Mouse (Mus musculus): ENCODE measurements around the gene Dnaja2. TPM values are rescaled to one million over a fixed set of nuclear protein-coding genes. Genes with fewer than 3 reads are reported as not detected.

Gene Dnaja2
- polyA plus RNA-seq, 1 experiment from 2014 or later, result 173 TPM

DNA sequence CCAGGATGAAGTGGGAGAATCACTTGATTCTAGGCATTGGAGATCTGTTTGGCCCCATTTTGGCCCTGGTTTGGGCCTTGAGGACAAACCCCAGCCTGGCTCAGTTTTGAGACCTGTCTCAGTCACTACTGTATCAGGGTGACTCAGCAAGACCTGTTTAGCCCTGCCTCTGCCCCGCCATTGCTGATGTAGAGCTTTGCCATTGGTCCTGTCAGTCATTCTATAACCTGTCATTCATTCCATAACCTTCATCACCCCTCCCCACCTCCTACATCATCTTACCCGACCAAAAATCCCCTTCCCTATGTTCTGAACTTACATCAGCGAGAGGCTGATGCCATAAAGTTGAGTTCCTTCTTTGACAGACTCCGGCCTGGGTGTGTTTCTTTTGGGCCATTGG lies 22.3 kb downstream of the Dnaja2 start:
- Histone ChIP-seq H3K27me3 (ENCODE audit: control insufficient read depth, insufficient read depth, low read length) (no peaks in the 10 kb centered on the region), H3K9me3 (ENCODE audit: control insufficient read depth, low read length) (no peaks in the 10 kb centered on the region), H3K4me2 (replicated peaks; ENCODE audit: low read depth, low read length) (no peak overlapping the region), H3K9ac (ENCODE audit: low read depth, low read length) (no peak overlapping the region), H3K36me3 (ENCODE audit: control insufficient read depth, insufficient read depth, low read length) (peaks cover 26% of the 10 kb centered on the region), H3K27ac (ENCODE audit: low read depth, low read length) (no peak overlapping the region), H3K4me1 (ENCODE audit: control insufficient read depth, insufficient read depth, low read length) (no peaks in the 10 kb centered on the region), H3K4me3 (ENCODE audit: low read length) (no peak overlapping the region)
- ATAC-seq (ENCODE audit: low FRiP score, low TSS enrichment), result no peak
- WGBS, result 90% methylated on average over 4 of the region's 4 CpGs

DNA sequence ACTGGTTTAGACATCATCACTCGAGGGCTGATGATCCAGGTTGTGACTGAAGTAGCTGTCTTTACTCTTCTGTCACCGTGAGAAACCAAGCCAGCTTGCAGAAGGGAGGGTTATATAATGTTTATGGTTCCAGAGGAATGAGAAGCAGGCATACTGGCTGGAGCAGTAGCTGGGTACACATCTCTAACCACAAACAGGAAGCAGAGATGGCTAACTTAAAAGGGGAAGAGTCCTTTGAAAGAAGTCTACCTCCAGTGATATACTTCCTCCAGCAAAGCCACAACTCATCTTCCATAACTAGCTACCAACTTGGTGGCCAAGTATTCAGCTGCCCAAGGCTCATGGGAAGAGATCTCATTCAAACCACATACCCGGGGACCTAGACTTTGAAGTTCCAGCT lies 23.7 kb downstream of the Dnaja2 start:
- H3K9ac ChIP-seq (ENCODE audit: low read depth, low read length), result no peak overlapping the region
- no peaks in the 10 kb centered on the region for H3K27me3 ChIP-seq (ENCODE audit: control insufficient read depth, insufficient read depth, low read length)
- H3K4me1 ChIP-seq (ENCODE audit: control insufficient read depth, insufficient read depth, low read length), result no peaks in the 10 kb centered on the region
- ATAC-seq (ENCODE audit: low FRiP score, low TSS enrichment), result no peak
- no peaks in the 10 kb centered on the region for H3K9me3 ChIP-seq (ENCODE audit: control insufficient read depth, low read length)
- H3K36me3 ChIP-seq (ENCODE audit: control insufficient read depth, insufficient read depth, low read length), result peaks cover 13% of the 10 kb centered on the region
- H3K27ac ChIP-seq (ENCODE audit: low read depth, low read length), result no peak overlapping the region
- no peak overlapping the region for H3K4me3 ChIP-seq (ENCODE audit: low read length)
- H3K4me2 ChIP-seq (replicated peaks; ENCODE audit: low read depth, low read length), result no peak overlapping the region
- 83% methylated on average over 3 of the region's 3 CpGs for WGBS

DNA sequence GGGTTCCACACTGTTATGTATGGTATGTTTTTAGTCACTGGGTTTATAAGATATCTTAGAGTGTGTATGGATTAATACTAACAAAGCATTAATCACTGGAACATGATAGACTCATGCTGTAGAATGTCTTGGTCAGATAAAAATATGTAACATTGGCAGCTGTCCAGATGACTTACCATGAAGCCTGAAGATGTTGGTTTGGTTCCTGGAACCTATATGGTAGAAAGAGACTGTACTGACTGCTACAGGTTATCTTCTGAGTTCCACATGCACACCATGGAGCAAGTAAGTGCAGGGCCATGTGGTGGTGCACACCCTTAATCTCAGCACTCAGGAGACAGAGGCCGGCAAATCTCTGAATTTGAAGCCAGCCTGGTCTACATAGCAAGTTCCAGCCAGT lies 24.4 kb downstream of the Dnaja2 start:
- no peaks in the 10 kb centered on the region for H3K4me1 ChIP-seq (ENCODE audit: control insufficient read depth, insufficient read depth, low read length)
- H3K4me3 ChIP-seq (ENCODE audit: low read length), result no peak overlapping the region
- H3K27ac ChIP-seq (ENCODE audit: low read depth, low read length), result no peak overlapping the region
- no peaks in the 10 kb centered on the region for H3K9me3 ChIP-seq (ENCODE audit: control insufficient read depth, low read length)
- H3K36me3 ChIP-seq (ENCODE audit: control insufficient read depth, insufficient read depth, low read length), result peaks cover 8% of the 10 kb centered on the region
- no peaks in the 10 kb centered on the region for H3K27me3 ChIP-seq (ENCODE audit: control insufficient read depth, insufficient read depth, low read length)
- ATAC-seq (ENCODE audit: low FRiP score, low TSS enrichment), result no peak
- no peak overlapping the region for H3K9ac ChIP-seq (ENCODE audit: low read depth, low read length)
- WGBS, result 96% methylated on average over 1 of the region's 1 CpGs
- no peak overlapping the region for H3K4me2 ChIP-seq (replicated peaks; ENCODE audit: low read depth, low read length)

DNA sequence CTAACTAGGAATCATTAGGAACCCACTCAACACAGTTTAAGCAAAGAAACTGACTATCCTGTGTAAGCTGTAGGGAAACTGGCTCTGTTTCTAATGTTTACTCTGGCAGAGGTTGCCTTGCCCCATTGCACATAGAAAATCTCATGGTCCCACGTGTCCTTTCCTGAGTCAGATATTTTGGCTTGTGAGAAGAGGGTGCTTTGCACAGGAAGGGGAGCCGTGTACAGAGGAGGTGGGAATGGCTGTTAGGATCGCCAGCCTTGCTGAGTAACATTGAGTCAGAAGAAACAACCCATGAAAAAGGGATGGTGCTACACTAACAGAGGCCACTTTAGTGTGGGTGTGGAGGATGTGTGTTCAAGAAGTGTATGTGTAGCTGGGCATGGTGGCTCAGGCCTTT lies 26.2 kb downstream of the Dnaja2 start:
- Histone ChIP-seq H3K9ac (ENCODE audit: low read depth, low read length) (no peak overlapping the region), H3K27me3 (ENCODE audit: control insufficient read depth, insufficient read depth, low read length) (no peaks in the 10 kb centered on the region)
- ATAC-seq (ENCODE audit: low FRiP score, low TSS enrichment), result no peak

DNA sequence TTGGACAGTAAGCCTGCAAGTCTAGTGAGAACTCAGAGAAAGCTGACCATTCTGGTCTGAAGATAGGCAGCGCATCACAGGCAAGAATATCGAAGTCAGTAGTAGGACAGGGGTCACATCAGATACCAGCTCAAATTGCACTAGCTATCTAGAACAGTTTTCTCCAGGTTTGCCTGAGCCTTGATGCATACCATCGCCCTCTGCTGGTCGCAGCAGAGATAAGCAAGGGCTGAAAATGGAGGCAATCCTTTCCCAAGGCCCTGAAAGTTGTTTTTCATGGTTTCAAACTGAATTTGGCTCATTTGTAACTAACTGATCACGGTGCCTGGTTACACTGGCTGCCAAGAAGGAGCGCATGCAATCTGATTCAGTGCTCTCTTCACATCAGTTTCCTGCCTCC lies 29.0 kb downstream of the Dnaja2 start:
- Histone ChIP-seq H3K4me1 (ENCODE audit: control insufficient read depth, insufficient read depth, low read length) (no peaks in the 10 kb centered on the region), H3K4me2 (replicated peaks; ENCODE audit: low read depth, low read length) (no peak overlapping the region), H3K4me3 (ENCODE audit: low read length) (no peak overlapping the region), H3K9ac (ENCODE audit: low read depth, low read length) (no peak overlapping the region), H3K36me3 (ENCODE audit: control insufficient read depth, insufficient read depth, low read length) (peaks cover 16% of the 10 kb centered on the region; the same call in 1 of the 2 replicates), H3K27ac (ENCODE audit: low read depth, low read length) (no peak overlapping the region), H3K27me3 (ENCODE audit: control insufficient read depth, insufficient read depth, low read length) (no peaks in the 10 kb centered on the region), H3K9me3 (ENCODE audit: control insufficient read depth, low read length) (no peaks in the 10 kb centered on the region)
- WGBS, result 26% methylated on average over 6 of the region's 6 CpGs
- no peak for ATAC-seq (ENCODE audit: low FRiP score, low TSS enrichment)

More for the DNA sequence above, 26.2 kb downstream of the Dnaja2 start:
- H3K36me3 ChIP-seq (ENCODE audit: control insufficient read depth, insufficient read depth, low read length), result peaks cover 3% of the 10 kb centered on the region; the same call in 1 of the 2 replicates
- H3K4me2 ChIP-seq (replicated peaks; ENCODE audit: low read depth, low read length), result no peak overlapping the region
- no peak overlapping the region for H3K4me3 ChIP-seq (ENCODE audit: low read length)
- no peak overlapping the region for H3K27ac ChIP-seq (ENCODE audit: low read depth, low read length)
- H3K9me3 ChIP-seq (ENCODE audit: control insufficient read depth, low read length), result no peaks in the 10 kb centered on the region
- no peaks in the 10 kb centered on the region for H3K4me1 ChIP-seq (ENCODE audit: control insufficient read depth, insufficient read depth, low read length)
- 56% methylated on average over 3 of the region's 3 CpGs for WGBS

DNA sequence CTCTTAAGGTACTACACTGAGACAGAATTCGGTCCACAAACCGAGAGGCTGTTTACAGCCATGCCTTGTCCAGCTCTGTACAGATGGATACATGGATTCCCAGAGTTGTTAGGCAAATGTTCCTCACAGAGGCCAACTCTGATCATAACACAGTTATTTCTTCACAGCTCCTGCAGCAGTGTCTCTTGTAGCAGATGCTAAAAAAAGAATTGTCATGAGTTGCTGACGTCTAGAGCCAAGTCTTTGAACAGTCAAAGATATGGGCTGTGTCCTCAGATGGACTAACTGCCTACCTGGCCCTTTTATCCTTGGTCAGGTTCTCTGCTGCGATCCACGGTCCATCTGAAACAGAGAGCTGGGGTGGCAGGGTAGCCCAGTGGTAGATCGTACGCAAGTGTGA lies 31.1 kb downstream of the Dnaja2 start:
- H3K9ac ChIP-seq (ENCODE audit: low read depth, low read length), result no peak overlapping the region
- H3K27ac ChIP-seq (ENCODE audit: low read depth, low read length), result no peak overlapping the region
- no peak overlapping the region for H3K4me3 ChIP-seq (ENCODE audit: low read length)
- H3K4me2 ChIP-seq (replicated peaks; ENCODE audit: low read depth, low read length), result no peak overlapping the region
- WGBS, result 95% methylated on average over 7 of the region's 7 CpGs
- no peaks in the 10 kb centered on the region for H3K4me1 ChIP-seq (ENCODE audit: control insufficient read depth, insufficient read depth, low read length)
- H3K36me3 ChIP-seq (ENCODE audit: control insufficient read depth, insufficient read depth, low read length), result peaks cover 29% of the 10 kb centered on the region; the same call in 1 of the 2 replicates
- no peak for ATAC-seq (ENCODE audit: low FRiP score, low TSS enrichment)
- no peaks in the 10 kb centered on the region for H3K9me3 ChIP-seq (ENCODE audit: control insufficient read depth, low read length)
- no peaks in the 10 kb centered on the region for H3K27me3 ChIP-seq (ENCODE audit: control insufficient read depth, insufficient read depth, low read length)

DNA sequence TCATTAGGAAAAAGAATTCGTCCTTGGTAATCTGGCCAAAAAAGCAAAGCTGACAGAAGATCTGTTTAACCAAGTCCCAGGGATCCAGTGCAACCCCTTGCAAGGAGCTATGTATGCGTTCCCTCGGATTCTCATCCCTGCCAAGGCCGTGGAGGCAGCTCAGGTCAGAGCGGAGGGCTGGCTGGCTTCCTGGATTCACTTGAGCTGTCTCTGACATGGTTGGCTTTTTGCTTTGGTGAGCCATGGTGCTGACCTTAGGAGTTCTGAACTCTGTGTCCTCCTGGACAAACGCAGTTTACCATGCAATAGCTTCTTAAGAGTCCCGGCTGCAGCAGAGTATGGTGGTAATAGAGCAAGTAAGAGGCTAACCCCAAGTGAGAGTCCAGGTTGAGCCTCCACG lies 33.8 kb downstream of the Dnaja2 start:
- Histone ChIP-seq H3K9ac (ENCODE audit: low read depth, low read length) (no peak overlapping the region), H3K36me3 (ENCODE audit: control insufficient read depth, insufficient read depth, low read length) (peaks cover 35% of the 10 kb centered on the region; the same call in 1 of the 2 replicates), H3K4me1 (ENCODE audit: control insufficient read depth, insufficient read depth, low read length) (no peaks in the 10 kb centered on the region), H3K4me2 (replicated peaks; ENCODE audit: low read depth, low read length) (no peak overlapping the region), H3K9me3 (ENCODE audit: control insufficient read depth, low read length) (no peaks in the 10 kb centered on the region), H3K27me3 (ENCODE audit: control insufficient read depth, insufficient read depth, low read length) (no peaks in the 10 kb centered on the region), H3K4me3 (ENCODE audit: low read length) (no peak overlapping the region), H3K27ac (ENCODE audit: low read depth, low read length) (no peak overlapping the region)
- WGBS, result 88% methylated on average over 8 of the region's 8 CpGs
- no peak for ATAC-seq (ENCODE audit: low FRiP score, low TSS enrichment)

DNA sequence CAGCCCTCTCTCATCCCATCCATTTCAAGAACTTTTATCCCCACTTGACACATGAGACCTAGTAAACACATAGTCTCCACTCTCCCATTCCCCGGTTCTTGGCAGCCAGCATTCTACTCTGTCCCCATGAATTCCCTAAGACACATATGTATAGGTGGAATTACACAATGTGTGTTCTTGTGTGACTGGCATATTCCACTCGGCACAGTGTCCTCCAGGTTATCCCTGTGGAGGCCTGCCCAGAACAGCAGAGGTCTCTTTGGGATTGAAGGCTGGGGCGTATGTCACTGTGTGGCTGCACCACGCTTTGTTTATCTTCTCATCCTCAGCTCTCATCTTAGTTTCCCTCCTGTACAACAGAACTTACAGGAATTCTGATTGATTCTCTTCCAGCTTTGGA lies 34.6 kb downstream of the Dnaja2 start:
- no peak for ATAC-seq (ENCODE audit: low FRiP score, low TSS enrichment)
- Histone ChIP-seq H3K9me3 (ENCODE audit: control insufficient read depth, low read length) (no peaks in the 10 kb centered on the region), H3K27me3 (ENCODE audit: control insufficient read depth, insufficient read depth, low read length) (no peaks in the 10 kb centered on the region), H3K4me2 (replicated peaks; ENCODE audit: low read depth, low read length) (no peak overlapping the region), H3K4me1 (ENCODE audit: control insufficient read depth, insufficient read depth, low read length) (no peaks in the 10 kb centered on the region), H3K36me3 (ENCODE audit: control insufficient read depth, insufficient read depth, low read length) (peaks cover 34% of the 10 kb centered on the region; the same call in 1 of the 2 replicates), H3K9ac (ENCODE audit: low read depth, low read length) (no peak overlapping the region), H3K27ac (ENCODE audit: low read depth, low read length) (no peak overlapping the region), H3K4me3 (ENCODE audit: low read length) (no peak overlapping the region)
- 91% methylated on average over 4 of the region's 4 CpGs for WGBS

DNA sequence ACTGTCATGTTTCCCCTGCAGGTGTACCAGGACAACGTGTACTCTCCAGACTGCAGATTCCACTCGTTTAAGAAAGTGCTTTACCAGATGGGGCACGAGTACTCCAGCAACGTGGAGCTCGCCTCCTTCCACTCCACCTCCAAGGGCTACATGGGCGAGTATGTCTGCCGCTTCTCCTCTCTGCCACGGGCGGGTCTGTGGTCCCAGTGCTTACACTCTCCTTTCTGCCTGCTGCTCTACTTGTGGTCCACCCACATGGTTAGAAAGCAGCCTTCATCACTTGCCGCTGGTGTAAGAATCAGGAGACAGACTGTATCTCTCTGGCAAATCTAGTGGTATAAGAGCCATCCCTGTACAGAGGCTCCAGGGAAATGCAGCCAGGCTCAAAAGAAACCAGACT lies 37.2 kb downstream of the Dnaja2 start:
- H3K4me2 ChIP-seq (replicated peaks; ENCODE audit: low read depth, low read length), result no peak overlapping the region
- H3K9me3 ChIP-seq (ENCODE audit: control insufficient read depth, low read length), result no peaks in the 10 kb centered on the region
- no peak overlapping the region for H3K27ac ChIP-seq (ENCODE audit: low read depth, low read length)
- no peak for ATAC-seq (ENCODE audit: low FRiP score, low TSS enrichment)
- no peak overlapping the region for H3K9ac ChIP-seq (ENCODE audit: low read depth, low read length)
- no peak overlapping the region for H3K4me3 ChIP-seq (ENCODE audit: low read length)
- no peaks in the 10 kb centered on the region for H3K4me1 ChIP-seq (ENCODE audit: control insufficient read depth, insufficient read depth, low read length)
- no peaks in the 10 kb centered on the region for H3K27me3 ChIP-seq (ENCODE audit: control insufficient read depth, insufficient read depth, low read length)
- 92% methylated on average over 10 of the region's 10 CpGs for WGBS
- H3K36me3 ChIP-seq (ENCODE audit: control insufficient read depth, insufficient read depth, low read length), result peaks cover 29% of the 10 kb centered on the region; the same call in 1 of the 2 replicates
